Mouse (Mus musculus): Measurements from ENCODE around the gene Mybpc2. TPM values are rescaled to one million over a fixed set of nuclear protein-coding genes. Genes with fewer than 3 reads are reported as not detected.

Gene Mybpc2
- polyA plus RNA-seq, 1 experiment from 2014 or later: 0.18 TPM

DNA sequence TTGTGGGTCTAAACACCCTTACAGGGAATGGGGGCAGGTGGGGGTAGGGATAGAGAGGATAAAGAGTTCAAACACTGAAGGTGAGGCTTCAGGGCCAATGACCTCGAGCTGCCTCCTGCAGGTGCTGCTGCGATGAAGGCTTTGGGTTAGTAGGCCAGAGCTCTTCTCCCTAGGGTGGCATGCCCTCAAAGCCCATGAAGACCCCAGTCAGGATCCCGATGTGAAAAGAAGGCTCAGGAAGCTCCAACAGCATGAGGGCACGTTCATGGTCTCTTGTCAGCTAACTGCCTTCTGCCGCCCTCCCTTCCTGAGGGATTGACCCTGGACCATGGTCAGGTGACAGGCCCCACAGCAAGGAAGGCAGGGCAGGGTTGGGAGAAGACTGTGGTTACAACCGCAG is 64.4 kb downstream of the Mybpc2 start:
- Histone ChIP-seq H3K4me1 (ENCODE audit: control insufficient read depth, insufficient read depth, low read length) (no peaks in the 10 kb centered on the region), H3K4me2 (replicated peaks; ENCODE audit: low read depth, low read length) (no peak overlapping the region), H3K4me3 (ENCODE audit: low read length) (no peak overlapping the region), H3K9ac (ENCODE audit: low read depth, low read length) (no peak overlapping the region), H3K27ac (ENCODE audit: low read depth, low read length) (no peak overlapping the region), H3K9me3 (ENCODE audit: control insufficient read depth, low read length) (no peaks in the 10 kb centered on the region), H3K27me3 (ENCODE audit: control insufficient read depth, insufficient read depth, low read length) (peaks cover 45% of the 10 kb centered on the region), H3K36me3 (ENCODE audit: control insufficient read depth, insufficient read depth, low read length) (no peaks in the 10 kb centered on the region)
- ATAC-seq (ENCODE audit: low FRiP score, low TSS enrichment): no peak
- WGBS: 69% methylated on average over 6 of the region's 6 CpGs

DNA sequence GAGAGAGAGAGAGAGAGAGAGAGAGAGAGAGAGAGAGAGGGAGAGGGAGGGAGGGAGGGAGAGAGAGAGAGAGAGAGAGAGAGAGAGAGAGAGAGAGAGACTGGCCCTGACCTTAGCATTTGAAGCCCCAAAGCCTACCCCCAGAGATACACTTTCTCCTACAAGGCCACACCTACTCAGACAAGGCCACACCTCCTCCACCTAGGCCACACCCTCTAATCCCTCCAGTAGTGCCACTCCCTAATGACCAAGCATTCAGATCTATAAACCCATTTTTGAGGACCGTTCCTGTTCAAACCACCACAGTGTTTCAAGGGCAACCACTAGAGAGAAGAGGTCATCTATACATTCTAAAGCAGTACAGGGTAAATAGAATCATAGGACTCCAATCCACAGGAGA is 68.2 kb downstream of the Mybpc2 start:
- no peak overlapping the region for H3K27ac ChIP-seq (ENCODE audit: low read depth, low read length)
- H3K9ac ChIP-seq (ENCODE audit: low read depth, low read length): no peak overlapping the region
- H3K4me3 ChIP-seq (ENCODE audit: low read length): no peak overlapping the region
- no peak for ATAC-seq (ENCODE audit: low FRiP score, low TSS enrichment)
- H3K4me1 ChIP-seq (ENCODE audit: control insufficient read depth, insufficient read depth, low read length): peaks cover 4% of the 10 kb centered on the region; the same call in 1 of the 2 replicates
- H3K27me3 ChIP-seq (ENCODE audit: control insufficient read depth, insufficient read depth, low read length): peaks cover 12% of the 10 kb centered on the region
- no peaks in the 10 kb centered on the region for H3K9me3 ChIP-seq (ENCODE audit: control insufficient read depth, low read length)
- WGBS: 81% methylated on average over 1 of the region's 1 CpGs
- H3K36me3 ChIP-seq (ENCODE audit: control insufficient read depth, insufficient read depth, low read length): no peaks in the 10 kb centered on the region
- H3K4me2 ChIP-seq (replicated peaks; ENCODE audit: low read depth, low read length): no peak overlapping the region

- Histone ChIP-seq H3K4me3 (ENCODE audit: low read length) (no peak overlapping the region), H3K27ac (ENCODE audit: low read depth, low read length) (no peak overlapping the region), H3K4me2 (replicated peaks; ENCODE audit: low read depth, low read length) (no peak overlapping the region), H3K9me3 (ENCODE audit: control insufficient read depth, low read length) (no peaks in the 10 kb centered on the region), H3K4me1 (ENCODE audit: control insufficient read depth, insufficient read depth, low read length) (peaks cover 4% of the 10 kb centered on the region; the same call in 1 of the 2 replicates), H3K9ac (ENCODE audit: low read depth, low read length) (no peak overlapping the region), H3K27me3 (ENCODE audit: control insufficient read depth, insufficient read depth, low read length) (no peaks in the 10 kb centered on the region), H3K36me3 (ENCODE audit: control insufficient read depth, insufficient read depth, low read length) (no peaks in the 10 kb centered on the region)
- 10% methylated on average over 3 of the region's 3 CpGs for WGBS
- ATAC-seq (ENCODE audit: low FRiP score, low TSS enrichment): no peak
Measured at GRCm38 (mm10) chr7:44453256-44453655, 71.2 kb downstream of the Mybpc2 start.

Small RNAs within 50 kb of the gene (microRNA-seq; reads per million reads assigned to microRNA genes)
- gene Mir7052 (not detected), gene Mir7053 (not detected)

Other genes with a start within 250 kb of the Mybpc2 start
- gene Clec11a, start 217.8 kb downstream of the Mybpc2 start, polyA plus RNA-seq (2014; fragmentation: Nextera tagmentation; extraction: Ambion mirVana): 3.4 TPM in 2 replicates
- 1.3 and 1.9 TPM in 2 replicates for gene Shank1, start 214.4 kb downstream of the Mybpc2 start, polyA plus RNA-seq (2014; fragmentation: Nextera tagmentation; extraction: Ambion mirVana)
- 1.4 and 2.3 TPM in 2 replicates for gene Syt3, start 140.6 kb downstream of the Mybpc2 start, polyA plus RNA-seq (2014; fragmentation: Nextera tagmentation; extraction: Ambion mirVana)
- 1.0 and 1.5 TPM in 2 replicates for gene 1700008O03Rik, start 138.8 kb downstream of the Mybpc2 start, polyA plus RNA-seq (2014; fragmentation: Nextera tagmentation; extraction: Ambion mirVana)
- gene Lrrc4b, start 95.6 kb downstream of the Mybpc2 start, polyA plus RNA-seq (2014; fragmentation: Nextera tagmentation; extraction: Ambion mirVana): 0.50 and 0.70 TPM in 2 replicates
- 0.88 and 1.6 TPM in 2 replicates for gene Aspdh, start 59.3 kb downstream of the Mybpc2 start, polyA plus RNA-seq (2014; fragmentation: Nextera tagmentation; extraction: Ambion mirVana)
- gene Josd2, start 56.7 kb downstream of the Mybpc2 start, polyA plus RNA-seq (2014; fragmentation: Nextera tagmentation; extraction: Ambion mirVana): 64.9 and 78.9 TPM in 2 replicates
- 122 and 138 TPM in 2 replicates for gene Emc10, start 28.1 kb downstream of the Mybpc2 start, polyA plus RNA-seq (2014; fragmentation: Nextera tagmentation; extraction: Ambion mirVana)
- 13.2 and 16.6 TPM in 2 replicates for gene Fam71e1, start 28.1 kb downstream of the Mybpc2 start, polyA plus RNA-seq (2014; fragmentation: Nextera tagmentation; extraction: Ambion mirVana)
- not detected in 2 replicates for gene Spib, start 7.4 kb upstream of the Mybpc2 start, polyA plus RNA-seq (2014; fragmentation: Nextera tagmentation; extraction: Ambion mirVana)
- 51.6 and 69.5 TPM in 2 replicates for gene Pold1, start 24.2 kb upstream of the Mybpc2 start, polyA plus RNA-seq (2014; fragmentation: Nextera tagmentation; extraction: Ambion mirVana)
- 69.1 and 69.8 TPM in 2 replicates for gene Nr1h2, start 29.3 kb upstream of the Mybpc2 start, polyA plus RNA-seq (2014; fragmentation: Nextera tagmentation; extraction: Ambion mirVana)
- gene Napsa, start 47.7 kb upstream of the Mybpc2 start, polyA plus RNA-seq (2014; fragmentation: Nextera tagmentation; extraction: Ambion mirVana): 5.0 and 7.0 TPM in 2 replicates
- 0.18 and 0.26 TPM in 2 replicates for gene Kcnc3, start 66.0 kb upstream of the Mybpc2 start, polyA plus RNA-seq (2014; fragmentation: Nextera tagmentation; extraction: Ambion mirVana)
- 1.3 and 1.8 TPM in 2 replicates for gene Myh14, start 146.2 kb upstream of the Mybpc2 start, polyA plus RNA-seq (2014; fragmentation: Nextera tagmentation; extraction: Ambion mirVana)
- not detected in 2 replicates for gene Izumo2, start 184.1 kb upstream of the Mybpc2 start, polyA plus RNA-seq (2014; fragmentation: Nextera tagmentation; extraction: Ambion mirVana)
- 35.2 and 43.4 TPM in 2 replicates for gene Vrk3, start 223.8 kb upstream of the Mybpc2 start, polyA plus RNA-seq (2014; fragmentation: Nextera tagmentation; extraction: Ambion mirVana)
- 2.5 and 3.1 TPM in 2 replicates for gene Zfp473, start 226.4 kb upstream of the Mybpc2 start, polyA plus RNA-seq (2014; fragmentation: Nextera tagmentation; extraction: Ambion mirVana)